Mouse (Mus musculus) heart, adult 9 months (tissue): Measurements from ENCODE around the gene Dis3l.
"Not testable (repeated sequence)": the region's sequence is repeated elsewhere in the genome, so short reads cannot be mapped to it uniquely, and the experiment has no call there.

ENCODE experiments used
- DNase-seq, 2 experiments: peaks; one replicate each; pipeline ENCODE4 v3.0.0; 2022; ENCODE audit warnings: low spot score in 2 of 2

Dis3l gene

GRCm38 (mm10) chr9:64323976-64324375 is 17.1 kb downstream of the Dis3l start:
- no peak for DNase-seq

GRCm38 (mm10) chr9:64316986-64317385 is 24.1 kb downstream of the Dis3l start:
- no peak for DNase-seq

DNA sequence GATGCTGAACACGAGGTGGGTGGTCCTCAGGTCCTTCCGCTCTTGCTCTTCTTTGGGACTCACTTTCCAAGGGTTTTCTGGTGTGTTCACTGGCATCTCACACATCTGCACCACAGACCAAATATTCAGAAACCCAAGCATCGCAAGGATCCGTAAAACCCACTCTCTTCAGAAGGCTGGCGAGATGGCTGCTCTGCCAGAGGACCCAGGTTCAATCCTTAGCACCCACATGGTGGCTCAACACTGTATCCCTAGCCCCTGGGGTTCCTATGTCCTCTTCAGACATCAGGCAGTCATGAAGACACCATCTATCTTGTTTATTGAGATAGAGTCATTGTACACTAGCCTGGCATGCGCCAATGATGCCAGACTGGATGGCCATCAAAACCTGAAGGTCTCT is 26.4 kb downstream of the Dis3l start:
- no peak for DNase-seq

DNA sequence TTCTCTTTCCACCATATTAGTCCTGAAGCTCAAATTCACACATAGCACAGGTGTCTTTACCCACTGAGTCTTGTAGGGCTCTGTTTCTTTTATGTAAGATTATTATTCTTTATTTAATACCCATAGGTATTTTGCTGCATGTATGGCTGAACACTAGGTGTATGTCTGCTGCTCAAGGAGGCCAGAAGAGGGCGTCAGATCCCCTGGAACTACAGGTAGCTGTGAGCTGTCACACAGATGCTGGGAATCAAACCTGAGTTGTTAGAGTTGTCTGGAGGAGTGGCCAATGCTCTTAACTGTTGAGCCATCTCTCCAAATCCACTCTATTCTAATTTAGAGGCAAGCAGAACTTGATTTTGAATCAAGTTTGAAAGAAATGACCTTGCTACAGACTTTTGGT is 29.0 kb downstream of the Dis3l start:
- DNase-seq, result no peak

GRCm38 (mm10) chr9:64310996-64311785 is 29.9 kb downstream of the Dis3l start:
- DNase-seq, result no peak

DNA sequence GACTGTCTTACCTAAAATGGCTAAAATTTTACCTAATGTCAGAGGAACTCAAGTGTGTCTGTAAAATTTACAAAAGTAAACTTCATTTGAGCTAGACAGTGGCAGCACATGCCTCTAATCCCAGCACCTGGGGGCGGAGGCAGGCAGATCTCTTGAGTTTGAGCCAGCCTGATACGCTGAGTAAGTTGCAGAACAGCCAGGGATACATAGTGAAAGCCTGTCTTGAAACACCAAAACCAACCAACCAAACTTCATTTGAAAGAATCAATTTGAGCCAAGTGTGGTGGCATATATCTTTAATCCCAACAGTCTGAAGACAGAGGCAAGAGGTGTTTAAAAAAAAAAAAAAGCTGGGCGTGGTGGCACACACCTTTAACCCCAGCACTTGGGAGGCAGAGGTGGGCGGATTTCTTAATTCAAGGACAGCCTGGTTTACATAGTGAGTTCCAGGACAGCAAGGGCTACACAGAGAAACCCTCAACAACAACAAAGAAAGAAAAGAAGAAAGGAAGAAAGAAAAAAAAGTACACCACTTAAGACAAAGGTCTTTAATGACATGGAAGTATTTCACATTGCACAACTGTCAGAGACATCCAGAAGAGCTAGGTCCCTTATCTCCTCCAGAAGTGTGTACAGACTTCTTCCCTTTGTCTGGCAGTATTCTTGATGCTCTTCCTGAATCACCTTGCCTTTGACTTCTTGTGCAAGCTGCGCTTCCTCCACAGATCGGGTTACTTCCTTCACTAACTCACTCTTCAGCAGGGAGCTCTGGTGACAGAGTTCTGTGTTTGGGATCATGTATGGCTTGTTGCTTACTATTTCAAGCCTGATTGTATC is 34.4 kb downstream of the Dis3l start:
- no peak for DNase-seq

- not testable (repeated sequence) for DNase-seq
Measured at GRCm38 (mm10) chr9:64303086-64303485, 38.0 kb downstream of the Dis3l start.

DNA sequence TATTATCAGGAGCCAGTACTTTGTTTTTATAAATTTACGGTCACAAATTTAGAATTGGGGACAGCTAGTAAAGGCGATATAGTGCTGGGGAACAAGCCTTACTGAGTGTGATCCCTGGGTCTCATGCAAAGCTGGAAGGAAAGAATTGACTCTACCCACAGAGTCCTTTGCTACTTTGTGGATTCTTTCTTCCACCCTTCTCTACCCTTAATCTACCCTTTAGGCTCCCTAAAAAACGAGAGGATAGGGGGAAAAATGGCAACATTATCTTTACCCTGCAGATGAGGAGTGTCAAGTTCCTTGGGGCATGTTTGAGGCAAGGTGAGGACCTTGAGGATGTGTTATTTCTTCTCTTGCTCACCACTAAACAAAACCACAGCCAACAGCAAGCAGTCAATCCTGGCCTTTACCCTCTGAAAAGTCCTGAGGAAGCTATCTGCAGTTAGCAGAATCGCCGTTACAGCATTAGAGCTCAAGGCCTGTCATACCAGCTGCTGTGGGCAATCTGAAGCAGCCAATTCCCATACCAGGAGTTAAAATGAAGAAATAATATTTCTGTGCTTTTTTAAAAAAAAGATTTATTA is 58.6 kb downstream of the Dis3l start:
- no peak for DNase-seq

- DNase-seq, result no peak
Measured at GRCm38 (mm10) chr9:64281781-64282178, 59.3 kb downstream of the Dis3l start.

DNA sequence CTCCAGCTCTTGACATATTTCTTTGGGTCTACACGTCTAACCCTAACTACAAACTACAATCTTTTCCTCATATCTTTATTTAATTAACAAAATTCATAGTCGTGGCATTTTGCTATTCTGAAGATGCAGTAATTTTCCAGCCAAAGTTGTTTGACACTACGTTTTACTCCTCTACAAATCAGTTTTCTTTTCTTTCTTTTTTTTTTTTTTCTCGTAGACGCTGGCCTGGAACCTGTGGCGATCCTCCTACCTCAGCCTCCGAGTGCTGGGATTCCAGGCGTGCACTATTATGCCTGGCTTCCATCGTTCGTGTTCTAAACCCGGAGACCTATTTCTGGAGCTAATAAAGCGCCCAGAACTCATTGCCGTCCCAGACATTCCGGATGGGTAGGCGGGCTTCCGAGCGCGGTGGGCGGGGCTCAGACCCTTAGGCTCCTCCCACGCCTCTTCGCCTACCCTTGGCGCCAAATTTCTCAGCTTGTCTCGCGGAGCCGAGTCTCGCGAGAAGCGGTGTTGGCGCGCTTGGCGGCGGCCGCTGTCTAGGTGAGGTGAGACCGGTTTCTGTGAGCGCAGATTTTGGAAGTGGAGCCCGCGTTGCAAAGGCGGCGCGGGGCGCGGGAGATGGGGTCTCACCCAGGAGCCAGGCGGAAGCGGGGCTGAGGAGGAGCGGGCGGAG is 59.8 kb downstream of the Dis3l start, which contains the start of gene Tipin:
TSS of gene Tipin (plus strand) at position 477 of the 676 bp plus-strand sequence.
- DNase-seq, result peak; percentile 93 to 95

DNA sequence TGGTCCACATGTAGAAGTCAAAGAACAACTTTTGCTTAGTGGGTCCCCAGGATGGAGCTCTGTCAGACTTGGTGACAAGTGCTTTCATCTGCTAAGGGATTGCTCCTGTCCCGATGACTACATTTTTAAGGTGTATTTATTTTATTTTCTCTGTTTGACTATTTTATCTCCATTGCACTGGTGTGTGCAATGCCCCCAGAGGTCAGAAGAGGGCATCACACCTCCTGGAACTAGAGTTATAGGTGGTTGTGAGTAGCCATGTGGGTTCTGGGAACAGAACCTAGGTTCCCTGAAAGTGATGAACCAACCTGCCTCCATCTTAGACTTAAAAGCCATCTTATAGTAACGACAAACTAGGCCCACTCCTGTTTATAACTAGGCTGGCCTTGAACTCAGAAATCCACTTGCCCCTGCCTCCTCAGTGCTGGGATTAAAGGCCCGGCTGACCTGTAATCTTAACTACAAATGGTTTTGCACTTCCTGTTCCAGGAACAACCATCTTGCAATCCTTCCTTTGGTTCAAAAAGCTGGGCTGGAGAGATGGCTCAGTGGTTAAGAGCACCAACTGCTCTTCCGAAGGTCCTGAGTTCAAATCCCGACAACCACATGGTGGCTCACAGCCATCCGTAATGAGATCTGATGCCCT is 62.3 kb downstream of the Dis3l start:
- no peak for DNase-seq

DNA sequence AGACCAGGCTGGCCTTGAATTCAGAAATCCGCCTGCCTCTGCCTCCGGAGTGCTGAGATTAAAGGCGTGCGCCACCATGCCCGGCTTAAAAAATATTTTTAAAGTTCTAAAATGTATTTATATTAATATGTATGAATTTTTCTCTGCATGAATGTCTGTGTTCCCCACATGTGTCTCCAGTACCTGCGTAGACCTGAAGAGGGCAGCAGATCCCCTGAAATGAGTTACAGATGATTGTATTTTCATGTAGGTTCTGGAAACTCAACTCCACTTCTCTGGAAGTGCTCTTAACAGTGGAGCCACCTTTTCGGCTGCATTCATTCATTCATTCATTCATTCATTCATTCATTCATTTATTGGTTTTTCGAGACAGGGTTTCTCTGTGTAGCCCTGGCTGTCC is 63.4 kb downstream of the Dis3l start:
- peak in 1 of 2 experiments; percentile 42 for DNase-seq

DNA sequence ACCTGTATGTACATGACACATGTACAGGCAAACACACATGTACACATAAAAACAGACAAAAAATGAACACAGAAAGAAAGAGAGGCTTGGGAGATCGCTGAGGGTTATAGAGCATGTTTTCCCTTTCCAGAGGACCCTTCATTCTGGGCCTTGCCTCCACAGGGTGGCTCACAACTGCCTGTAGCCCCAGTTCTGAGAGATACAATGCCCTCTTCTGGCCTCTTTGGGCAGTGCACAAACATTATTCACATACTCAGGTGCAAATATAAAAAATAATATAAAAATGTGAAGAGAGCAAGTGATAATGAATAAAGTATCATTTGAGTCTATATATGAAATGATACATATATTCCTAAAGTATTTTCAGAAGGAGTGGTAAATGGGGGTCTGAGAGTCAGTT is 66.2 kb downstream of the Dis3l start:
- no peak for DNase-seq

DNA sequence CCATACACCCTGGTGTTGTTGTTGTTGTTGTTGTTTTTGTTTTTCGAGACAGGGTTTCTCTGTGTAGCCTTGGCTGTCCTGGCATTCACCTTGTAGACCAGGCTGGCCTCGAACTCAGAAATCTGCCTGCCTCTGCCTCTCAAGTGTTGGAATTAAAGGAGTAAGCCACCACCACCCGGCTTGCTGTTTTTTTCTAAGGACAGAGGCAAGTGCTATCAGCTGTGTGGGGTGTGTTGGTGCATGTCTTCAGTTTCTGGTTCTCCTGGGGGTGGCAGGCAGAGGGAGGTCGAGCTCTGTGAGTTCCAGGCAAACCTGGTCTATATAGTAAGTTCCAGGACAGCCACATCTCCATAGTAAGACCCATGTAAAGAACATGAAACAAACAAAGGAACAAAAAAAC is 66.8 kb downstream of the Dis3l start:
- no peak for DNase-seq

- no peak for DNase-seq
Measured at GRCm38 (mm10) chr9:64273757-64274156, 67.3 kb downstream of the Dis3l start.

- DNase-seq, result no peak
Measured at GRCm38 (mm10) chr9:64272611-64273010, 68.5 kb downstream of the Dis3l start.

- DNase-seq, result no peak
Measured at GRCm38 (mm10) chr9:64271249-64271648, 69.8 kb downstream of the Dis3l start.

DNA sequence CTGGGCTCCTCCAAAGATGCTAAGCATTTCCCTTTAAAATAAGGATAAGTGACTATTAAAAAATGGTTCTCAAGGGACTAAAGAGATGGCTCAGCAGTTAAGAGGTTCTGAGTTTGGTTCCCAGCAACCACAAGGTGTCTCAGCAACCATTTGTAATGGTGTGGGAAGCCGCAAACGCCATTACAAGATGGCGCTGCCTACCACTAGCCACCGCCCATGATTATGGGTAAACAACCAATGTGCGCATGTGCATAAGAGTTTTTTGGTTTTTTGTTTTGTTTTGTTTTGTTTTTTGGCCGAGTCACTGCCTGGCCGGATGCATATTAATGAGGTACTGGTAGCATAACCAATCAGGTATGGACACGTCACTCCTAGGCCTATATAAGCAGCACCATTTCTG is 72.3 kb downstream of the Dis3l start:
- DNase-seq, result not testable (repeated sequence)

DNA sequence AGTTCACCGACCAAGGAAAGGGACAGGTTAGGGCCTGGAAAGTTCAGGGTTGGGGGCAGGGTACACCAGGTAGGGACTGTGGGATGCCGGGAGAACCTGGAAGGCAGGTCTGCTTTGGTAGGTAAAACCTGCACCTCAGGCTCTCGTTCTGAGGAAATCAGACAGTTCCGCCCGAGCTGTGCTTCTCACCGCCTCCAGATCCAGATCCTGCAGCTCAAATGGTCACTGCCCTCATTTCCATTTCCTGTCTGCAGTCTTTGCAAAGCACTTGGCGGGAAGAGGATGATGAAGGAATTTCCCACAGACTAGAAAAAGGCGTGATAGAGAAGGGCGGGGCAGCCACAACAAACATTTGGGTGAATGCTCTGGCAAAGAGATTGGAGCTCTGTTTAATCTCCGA is 72.9 kb downstream of the Dis3l start:
- no peak for DNase-seq

- DNase-seq, result no peak
Measured at GRCm38 (mm10) chr9:64267231-64267630, 73.9 kb downstream of the Dis3l start.

- DNase-seq, result no peak
Measured at GRCm38 (mm10) chr9:64264813-64265212, 76.3 kb downstream of the Dis3l start.
